Mouse (Mus musculus): Measurements from ENCODE around the gene Meis1.

DNA sequence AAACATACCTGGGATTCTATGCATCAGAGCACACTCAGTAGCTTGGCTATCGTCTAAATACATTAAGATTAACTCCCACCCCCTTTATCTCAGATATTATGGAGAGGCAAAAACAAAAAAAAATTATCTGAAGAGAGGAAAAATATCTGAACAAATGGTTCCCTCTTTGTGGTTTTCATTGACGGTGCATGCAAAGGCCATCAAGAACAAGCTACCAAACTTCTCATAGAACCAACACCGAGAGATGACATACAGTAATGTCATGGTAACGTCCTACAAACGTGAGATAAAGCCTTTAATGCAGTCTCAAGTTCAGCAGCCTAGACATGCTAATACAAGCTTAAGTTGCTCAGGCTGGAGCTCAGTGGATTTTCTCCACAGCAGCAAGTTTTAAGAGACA, 95.5 kb downstream of the Meis1 start:
- TF ChIP-seq CTCF (IDR thresholded peaks at IDR 0.05; ENCODE audit: insufficient read depth, low read length) = no peak
- TF ChIP-seq POLR2A (IDR thresholded peaks at IDR 0.05; ENCODE audit: borderline replicate concordance, extremely low read depth, low read depth, low read length) = no peak

All from lung, adult 2 months (tissue).